Mouse (Mus musculus) skeletal muscle tissue, adult 2 months (tissue): ENCODE measurements around the gene Dcun1d2.

Source experiments
- DNase-seq: peaks from one replicate; pipeline ENCODE4 v3.0.0-alpha.2; 2012; ENCODE audit warnings: low read depth, low spot score

The Dcun1d2 gene

DNA sequence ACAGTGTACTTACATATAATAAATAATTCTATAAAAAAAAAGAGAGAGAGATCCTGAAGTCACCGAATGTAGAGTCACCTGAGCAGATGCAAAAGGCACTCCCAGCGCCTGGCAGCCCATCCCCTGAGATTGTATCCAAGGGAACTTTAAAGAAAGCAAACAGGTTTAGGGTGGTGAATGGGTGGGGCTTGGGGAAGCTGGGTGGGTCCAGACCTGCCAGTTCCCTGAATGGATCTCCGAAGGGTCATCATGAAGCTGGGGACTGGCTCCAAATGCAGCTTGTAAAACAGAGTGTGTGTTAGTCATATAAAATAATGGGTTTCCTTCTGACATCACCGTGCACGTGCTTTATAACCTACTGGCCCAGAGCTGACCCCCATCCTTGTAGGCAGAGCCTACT is 81.6 kb downstream of the Dcun1d2 start:
- no peak for DNase-seq
